Mouse (Mus musculus): ENCODE measurements around the gene Slc9a1.

The Slc9a1 gene

GRCm38 (mm10) chr4:133375812-133376577 is 6.5 kb downstream of the Slc9a1 start:
- DNase-seq = no peak

- DNase-seq = peak; percentile 42 to 49
These were observed 8.9 kb downstream of the Slc9a1 start for GRCm38 (mm10) chr4:133378236-133379045.

- DNase-seq = no peak
These were observed 9.5 kb downstream of the Slc9a1 start for GRCm38 (mm10) chr4:133379046-133379347.

DNA sequence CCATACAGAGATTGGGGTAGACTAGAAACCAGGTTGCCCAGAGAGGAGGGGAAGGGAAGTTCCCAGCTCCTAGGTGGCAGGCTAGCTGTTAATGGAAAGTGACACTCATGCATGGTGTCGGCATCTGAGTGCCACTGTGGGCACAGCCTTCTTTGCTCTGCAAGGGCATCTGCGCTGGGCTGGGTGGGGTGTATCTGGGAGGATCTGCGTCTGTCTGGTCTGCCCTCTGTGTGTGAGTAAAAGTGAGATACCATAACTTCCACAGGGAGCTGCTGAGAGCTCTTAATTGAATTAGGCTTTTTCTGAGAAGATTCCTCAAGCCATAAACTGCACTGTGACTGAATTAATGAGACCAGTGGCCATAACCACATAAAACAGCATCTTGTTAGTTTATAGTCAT is 10.4 kb downstream of the Slc9a1 start:
- DNase-seq = no peak

GRCm38 (mm10) chr4:133380532-133380931 is 11.0 kb downstream of the Slc9a1 start:
- DNase-seq = no peak

- no peak for DNase-seq
These were observed 11.6 kb downstream of the Slc9a1 start for GRCm38 (mm10) chr4:133381141-133381540.

DNA sequence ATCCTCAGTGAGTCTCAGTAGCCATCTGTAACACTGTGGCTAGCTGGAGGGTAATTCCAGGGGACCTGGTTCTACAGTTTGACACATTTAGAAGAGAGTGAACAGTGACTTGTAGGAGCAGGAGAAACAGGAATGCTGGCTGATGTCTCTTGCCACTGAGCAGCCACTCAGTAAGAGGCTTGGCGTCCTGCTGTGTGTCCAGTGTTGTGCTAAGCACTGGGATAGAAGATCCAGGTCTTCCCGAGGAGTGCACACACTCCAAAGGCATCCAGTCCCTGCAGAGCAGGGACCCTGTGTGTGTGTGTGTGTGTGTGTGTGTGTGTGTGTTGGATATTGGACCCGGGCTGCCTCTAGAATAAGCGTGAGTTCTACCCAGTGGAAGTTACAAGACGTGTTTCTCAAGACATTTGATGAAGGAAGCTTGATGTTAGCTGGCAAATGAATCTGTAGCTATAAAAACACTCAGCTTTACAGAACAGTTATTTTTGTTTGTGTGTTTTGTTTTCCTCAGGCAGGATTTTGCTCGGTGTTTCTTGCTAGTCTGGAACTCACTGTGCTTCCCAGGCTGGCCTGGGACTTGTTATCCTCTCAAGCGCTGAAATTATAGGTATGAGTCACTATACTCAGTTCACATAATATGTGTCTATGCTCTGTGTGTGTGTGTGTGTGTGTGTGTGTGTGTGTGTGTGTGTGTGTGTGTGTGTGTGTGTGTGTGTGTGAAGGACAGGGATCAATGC is 16.7 kb downstream of the Slc9a1 start:
- no peak for DNase-seq

DNA sequence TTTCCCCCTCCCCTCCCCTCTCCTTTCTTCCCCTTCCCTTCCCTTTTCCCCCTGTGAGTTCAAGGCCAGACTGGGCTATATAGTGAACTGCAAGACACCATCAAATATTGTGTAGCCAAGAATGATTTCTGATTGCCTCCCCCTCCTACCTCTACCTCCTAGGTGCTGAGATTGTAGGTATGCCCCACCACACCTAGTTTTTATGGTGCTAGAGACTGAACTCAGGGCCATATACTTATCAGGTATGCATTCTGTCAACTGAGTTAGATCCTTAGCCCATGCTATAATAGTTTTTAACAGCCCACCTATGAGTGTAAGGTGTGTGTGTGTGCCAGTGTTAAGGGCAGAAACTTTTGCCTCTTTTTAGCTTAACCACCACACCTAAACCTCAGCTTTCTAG is 17.5 kb downstream of the Slc9a1 start:
- DNase-seq = no peak

GRCm38 (mm10) chr4:133388781-133389552 is 19.5 kb downstream of the Slc9a1 start:
- DNase-seq = no peak

- DNase-seq = no peak
These were observed 20.5 kb downstream of the Slc9a1 start for GRCm38 (mm10) chr4:133390042-133390441.

- DNase-seq = no peak
These were observed 21.1 kb downstream of the Slc9a1 start for GRCm38 (mm10) chr4:133390585-133390984.

GRCm38 (mm10) chr4:133391185-133392040 is 21.9 kb downstream of the Slc9a1 start:
- no peak for DNase-seq

GRCm38 (mm10) chr4:133394981-133395573 is 25.6 kb downstream of the Slc9a1 start:
- DNase-seq = no peak

DNA sequence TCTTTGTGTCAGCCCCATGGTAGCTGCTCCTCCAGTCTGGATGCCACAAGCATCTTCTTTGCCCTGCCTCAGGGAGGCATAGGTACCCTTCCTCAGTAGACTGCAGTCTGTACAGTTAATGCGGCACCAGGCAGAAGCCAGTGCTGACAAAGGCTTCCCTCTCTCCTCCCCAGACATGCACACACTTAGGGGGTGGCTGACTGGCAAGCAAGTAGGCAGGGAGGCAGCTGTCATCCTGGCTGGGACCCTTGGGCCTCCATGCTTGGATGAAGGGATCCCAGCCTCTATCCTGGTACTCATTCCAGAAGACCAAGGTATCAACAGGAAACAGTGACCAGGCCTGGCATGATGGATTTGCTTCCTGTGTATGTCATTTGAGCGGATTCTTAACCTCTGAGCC is 26.6 kb downstream of the Slc9a1 start:
- no peak for DNase-seq

DNA sequence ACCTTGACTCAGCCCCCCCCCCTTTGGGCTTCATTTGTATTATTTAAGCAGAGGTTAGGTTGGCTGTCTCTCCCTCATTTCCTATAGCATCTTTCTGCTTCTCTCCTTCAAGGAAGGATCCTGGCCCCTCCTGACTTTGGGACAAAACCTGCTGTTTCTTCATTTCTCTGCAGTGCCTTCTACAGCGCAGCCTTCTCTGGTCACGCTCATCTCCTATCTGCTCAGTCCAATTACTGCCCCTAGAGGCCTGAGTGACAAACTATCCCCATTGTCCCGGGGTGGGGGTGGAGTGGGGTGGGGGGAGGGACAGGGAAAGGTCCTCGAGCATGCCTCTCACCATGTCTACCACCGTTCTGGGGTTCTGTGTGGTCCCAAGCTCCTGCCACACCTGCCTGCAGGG is 27.8 kb downstream of the Slc9a1 start:
- no peak for DNase-seq

DNA sequence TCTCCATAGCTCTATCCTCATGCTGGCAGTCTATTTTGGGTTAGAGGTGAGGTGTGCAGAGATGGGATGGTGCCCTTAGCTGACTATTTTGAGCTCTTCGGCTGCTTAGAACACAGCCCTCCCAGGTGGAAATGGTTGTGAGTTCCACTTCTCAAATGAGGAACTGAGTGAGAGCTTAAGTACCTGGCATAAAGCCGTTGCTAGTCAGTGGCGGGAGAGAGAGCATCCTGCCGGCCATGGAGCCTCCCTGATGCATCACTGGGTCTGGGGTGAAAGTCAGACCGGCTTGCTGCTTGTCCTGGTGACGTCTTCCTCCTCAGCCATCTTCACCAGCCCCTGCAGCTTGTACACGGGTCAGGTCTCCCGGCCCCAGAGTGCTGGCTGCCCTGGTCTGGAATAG is 28.5 kb downstream of the Slc9a1 start:
- DNase-seq = no peak

- DNase-seq = no peak
These were observed 29.1 kb downstream of the Slc9a1 start for GRCm38 (mm10) chr4:133398619-133399018.

- DNase-seq = no peak
These were observed 30.0 kb downstream of the Slc9a1 start for GRCm38 (mm10) chr4:133399509-133399908.

DNA sequence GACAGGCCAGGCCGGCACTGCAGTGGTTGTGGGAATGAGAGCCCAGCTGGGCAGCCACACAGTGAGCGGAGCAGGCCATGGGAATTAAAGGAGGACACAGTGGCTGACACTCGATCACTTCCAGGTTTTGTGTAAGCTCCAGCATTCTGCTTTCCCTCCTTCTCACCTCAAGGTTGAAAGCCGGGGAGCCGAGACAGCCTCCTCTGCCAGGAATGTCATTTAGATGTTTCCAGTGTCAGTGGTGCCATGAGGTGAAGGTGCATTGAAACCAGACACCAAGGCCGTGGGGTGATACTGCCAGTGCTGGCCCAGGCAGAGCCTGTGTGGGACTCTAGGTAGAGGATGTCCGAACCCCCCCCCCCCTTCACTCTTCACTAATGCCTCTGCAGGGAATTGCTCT is 30.6 kb downstream of the Slc9a1 start:
- no peak for DNase-seq

- DNase-seq = no peak
These were observed 32.5 kb downstream of the Slc9a1 start for GRCm38 (mm10) chr4:133402011-133402410.

DNA sequence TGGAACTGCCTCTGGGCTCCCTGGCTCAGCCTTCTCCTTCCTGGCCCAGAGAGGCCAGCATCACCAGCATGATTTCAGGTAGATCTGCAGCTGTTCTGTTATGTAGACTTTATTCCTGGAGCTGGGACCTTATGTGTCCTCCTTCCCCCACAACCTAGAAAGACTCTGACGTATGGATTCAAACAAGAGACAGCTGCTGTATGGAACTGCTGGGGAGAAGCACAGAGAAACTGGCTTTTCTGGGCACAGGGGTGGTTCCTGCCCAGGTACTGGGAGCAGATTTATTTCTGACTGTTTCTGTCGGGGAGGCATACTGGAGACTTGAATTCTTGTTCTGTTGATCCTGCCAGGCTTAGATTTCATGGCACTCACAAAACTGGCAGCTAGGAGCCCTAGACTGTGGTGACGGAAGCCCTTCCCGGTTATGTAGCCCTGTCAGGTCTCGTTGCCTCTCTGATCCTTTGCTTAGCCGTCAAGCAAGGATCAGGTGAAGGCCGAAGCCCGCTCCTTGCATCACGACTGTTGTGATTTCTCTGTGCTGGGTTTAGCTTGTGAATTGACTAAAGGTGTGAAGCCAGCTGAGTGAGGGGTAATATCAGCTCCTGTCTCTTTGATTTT is 34.2 kb downstream of the Slc9a1 start:
- no peak for DNase-seq

All from thymus, adult 18-20 months (tissue).